Mouse (Mus musculus) megakaryocyte progenitor cell, adult 5-6 weeks (primary cell): ENCODE measurements at regions not wholly inside any gene's neighbourhood (a gene's known extent, or its start where the extent isn't known, plus 50 kb on each side); places are given as distances from the start of the nearest gene placed in this dataset.

Experiments
- ATAC-seq: replicated peaks from 2 replicates; pipeline ENCODE4 v1.8.0; 2016; ENCODE audit warnings: mild to moderate bottlenecking, moderate TSS enrichment, inconsistent platforms; ENCODE audit not compliant: poor library complexity

DNA sequence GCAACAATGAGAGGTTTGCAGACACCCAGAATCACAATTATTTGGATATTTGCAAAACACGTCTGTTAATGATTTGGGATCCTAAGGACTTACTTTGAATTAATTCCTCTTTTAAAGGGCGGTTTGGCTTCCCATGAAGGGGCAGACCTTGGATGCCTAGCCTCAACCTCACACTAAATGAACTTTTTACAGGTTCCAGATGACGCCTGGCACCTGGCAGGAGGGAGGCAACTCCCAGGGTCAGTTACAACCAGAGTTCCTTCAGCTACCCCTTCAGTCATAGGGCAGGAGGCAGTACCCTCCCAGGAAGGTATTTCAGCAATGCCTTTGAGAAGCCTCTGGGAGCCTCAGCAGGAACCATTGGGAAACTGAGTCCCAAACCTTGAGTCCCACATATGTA is 57.9 kb upstream of the Stx18 start:
- ATAC-seq = no peak

DNA sequence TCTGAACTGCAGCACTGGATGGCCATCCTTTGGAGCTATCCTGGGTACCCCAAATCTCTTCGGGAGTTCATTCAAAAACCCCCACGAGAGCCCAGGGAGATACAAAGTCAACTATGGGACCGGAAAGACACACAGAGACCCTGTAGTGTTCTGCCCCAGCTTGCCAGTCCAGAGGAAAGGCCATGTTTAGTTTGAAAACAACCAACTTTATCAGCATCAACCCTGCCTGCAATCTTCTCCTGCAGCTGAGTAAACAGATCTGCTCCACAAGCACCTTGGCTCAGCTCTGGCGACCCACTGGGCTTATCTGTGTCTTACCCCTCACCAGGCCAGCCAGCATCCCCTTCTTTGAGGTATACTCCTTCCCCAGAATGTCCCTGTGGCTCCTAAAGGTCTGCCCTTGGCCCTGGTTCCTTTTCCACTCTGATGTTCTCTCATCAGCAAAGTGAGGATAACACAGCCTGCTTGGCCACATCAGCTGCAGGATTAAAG is 61.6 kb upstream of the Stx18 start:
- no peak for ATAC-seq

DNA sequence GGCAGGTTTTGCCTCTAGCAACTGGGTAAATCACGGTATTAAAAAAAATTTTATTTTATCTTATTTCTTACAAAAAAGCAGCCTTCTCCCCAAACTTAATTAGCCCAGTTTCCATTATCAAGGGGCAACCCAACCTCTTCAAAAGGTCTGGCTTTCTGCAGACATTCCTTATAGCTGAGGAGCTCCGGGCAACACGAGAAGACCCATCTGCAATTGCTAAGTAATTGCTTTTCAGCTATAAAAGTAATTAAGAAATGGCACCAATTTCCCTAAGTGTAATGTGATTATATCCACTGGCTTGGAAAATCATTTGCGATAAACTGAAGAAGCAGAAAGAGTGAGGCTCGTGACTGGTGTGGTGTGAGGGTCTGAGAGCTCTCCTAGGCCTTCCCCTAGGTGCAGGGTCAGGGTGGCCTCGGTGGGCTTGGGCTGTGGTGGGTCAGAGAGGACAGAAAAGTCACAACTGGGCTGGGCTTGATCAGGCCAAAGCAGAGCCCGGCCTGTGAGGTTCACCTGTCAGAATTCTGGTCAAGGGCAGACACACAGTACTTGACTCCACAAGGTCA is 65.5 kb upstream of the Stx18 start:
- no peak for ATAC-seq

DNA sequence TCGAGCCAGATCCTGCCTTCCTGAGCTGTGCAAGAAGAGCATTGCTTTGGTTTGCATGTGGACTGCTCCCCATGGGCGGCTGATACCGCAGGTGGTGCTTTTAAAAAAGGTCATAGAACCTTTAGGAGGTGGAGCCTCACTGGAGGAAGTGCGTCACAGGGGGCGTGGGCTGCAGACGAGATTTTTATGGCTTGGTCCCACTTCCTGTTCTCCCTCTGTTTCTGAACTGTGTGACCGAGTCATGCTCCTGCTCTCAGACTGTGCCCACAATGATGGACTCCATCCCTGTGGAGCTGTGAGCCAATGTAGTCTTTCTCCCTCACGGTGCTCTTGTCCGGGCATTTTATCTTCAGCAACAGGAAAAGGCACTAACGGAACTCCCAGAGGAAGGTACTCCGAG is 66.8 kb upstream of the Stx18 start:
- no peak for ATAC-seq

DNA sequence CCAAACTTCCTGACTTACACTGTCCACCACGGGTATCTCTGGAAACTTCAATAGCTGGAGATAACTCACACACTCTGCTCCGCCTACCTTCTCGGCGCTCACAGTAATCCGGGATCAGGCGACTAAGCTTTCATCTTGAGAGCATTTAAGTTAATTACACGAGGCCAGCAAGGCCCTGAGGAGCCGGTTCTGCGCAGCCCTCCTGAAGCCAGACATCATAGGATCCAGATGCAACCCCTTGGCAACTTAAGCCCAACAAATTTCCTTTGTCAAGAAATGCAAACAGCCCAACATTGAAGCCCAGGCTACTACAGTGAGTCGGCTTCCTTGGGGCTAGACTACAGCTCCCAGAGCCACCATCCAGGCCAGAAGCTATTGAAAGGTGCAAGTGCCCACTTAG is 69.9 kb upstream of the Stx18 start:
- ATAC-seq = no peak

DNA sequence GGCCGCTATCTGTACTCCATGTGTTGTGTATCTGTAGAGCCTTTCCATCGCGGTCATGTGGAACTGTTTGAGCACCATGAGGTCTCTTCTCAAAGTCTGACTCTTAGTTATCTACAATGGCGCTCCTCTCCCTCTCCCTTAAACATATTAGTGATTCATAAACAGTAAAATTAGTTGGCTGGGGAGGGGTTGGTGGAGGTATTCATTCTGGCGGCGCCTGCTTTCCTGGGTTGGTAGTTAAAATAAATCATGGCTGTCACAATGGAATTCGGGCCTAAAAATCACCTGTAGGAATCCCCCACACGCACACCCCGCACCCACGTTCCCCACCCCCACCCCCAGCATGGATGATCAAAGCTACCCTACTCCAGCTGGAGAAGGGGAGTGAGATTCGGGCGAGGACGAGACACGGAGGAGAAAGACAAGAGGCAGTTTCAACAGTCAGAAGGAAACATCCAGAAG is 70.6 kb upstream of the Stx18 start:
- no peak for ATAC-seq

DNA sequence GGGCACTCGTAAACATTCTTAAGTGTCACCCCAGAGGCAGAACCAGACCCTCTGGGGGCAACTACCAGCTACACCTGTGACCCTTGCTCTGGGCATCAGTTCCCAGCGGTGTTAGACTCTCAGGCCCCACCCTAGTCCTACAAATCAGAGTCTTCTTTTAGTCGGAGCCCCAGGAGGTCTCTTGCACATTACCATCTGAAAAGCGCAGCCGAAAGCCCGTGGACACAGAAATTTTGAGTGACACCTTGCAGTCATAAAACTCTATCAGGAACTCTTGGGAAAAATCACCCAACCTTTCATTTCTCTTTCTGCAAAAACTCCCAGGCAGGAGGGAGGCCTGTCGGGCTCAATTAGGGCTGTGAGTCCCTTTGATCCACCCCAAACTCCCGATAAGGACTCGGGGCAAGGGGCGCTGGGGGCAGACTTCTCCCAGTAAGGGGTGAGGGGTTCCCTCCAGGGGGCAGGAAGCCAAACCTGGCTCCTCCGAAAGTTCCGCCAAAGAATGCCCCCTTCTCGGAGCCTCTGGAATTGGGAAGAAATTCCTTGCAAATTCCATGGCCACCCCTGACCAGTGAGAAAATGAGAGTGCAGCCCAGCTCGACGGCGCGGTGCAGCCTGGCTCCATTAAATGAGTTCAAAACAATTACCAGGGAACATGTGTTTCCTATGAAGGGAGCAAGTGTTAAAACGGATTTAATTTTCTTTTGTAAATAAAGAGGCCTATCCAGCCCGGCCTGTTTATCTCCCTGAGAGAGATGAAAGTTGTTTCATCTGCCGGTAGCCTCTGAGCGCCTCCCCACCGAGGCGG is 71.2 kb upstream of the Stx18 start:
- no peak for ATAC-seq

DNA sequence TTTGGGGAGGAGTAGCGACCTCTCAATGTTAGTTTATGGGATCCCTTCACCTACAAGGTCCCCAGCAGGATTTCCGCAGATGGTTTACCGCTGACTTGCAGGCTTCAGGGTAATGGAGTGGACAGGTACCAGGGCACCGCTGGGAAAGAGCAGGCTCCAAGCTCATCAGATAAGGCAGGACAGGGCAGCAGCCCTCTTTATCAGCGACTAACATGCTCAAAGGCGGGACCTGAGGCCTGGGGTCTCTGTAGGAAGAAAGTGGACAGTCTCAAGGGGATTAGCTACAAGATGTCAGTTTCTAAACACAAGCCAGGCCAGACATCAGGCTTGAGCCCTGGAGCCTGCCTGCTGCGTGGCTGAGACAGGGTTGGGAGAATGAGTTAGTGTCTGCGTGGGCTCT is 74.9 kb upstream of the Stx18 start:
- no peak for ATAC-seq

DNA sequence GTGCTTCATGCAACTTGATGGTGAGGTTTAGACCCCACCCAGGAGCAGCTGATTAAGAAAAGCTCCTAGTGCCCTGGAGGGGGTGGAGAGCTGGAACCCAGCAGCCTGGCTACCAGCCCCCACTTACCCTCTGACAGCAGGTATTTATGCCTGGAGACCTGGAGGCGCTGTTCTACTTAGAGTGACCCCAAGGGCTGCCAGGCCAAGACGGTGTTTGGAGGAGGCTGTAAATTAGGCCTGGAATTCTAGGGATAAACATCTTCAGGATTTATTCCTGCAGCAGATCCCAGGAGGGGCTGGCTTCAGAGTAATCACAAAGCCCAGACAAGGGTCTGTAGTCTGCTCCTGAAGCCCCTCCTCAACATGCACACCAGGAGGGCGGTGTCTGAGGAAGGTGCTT is 76.0 kb upstream of the Stx18 start:
- no peak for ATAC-seq

DNA sequence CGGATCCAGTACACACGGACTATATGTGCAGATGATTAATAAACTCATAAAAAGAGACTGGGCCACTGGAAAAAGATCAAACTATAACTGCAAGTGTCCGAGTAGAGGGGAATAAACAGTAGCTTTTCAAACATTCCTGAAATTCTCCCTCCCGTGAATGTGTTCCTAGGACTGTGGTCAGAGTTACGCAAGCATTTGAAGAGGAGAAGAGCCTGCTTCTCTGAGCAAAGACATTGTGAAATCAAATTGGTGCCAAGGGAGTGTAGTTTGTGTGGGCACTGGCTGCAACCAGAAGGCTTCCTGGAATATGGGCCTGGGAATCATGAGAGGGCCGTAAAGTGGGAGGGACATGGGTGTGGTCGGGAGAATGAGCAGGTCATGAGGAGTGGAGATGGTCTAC is 78.3 kb upstream of the Stx18 start:
- no peak for ATAC-seq

DNA sequence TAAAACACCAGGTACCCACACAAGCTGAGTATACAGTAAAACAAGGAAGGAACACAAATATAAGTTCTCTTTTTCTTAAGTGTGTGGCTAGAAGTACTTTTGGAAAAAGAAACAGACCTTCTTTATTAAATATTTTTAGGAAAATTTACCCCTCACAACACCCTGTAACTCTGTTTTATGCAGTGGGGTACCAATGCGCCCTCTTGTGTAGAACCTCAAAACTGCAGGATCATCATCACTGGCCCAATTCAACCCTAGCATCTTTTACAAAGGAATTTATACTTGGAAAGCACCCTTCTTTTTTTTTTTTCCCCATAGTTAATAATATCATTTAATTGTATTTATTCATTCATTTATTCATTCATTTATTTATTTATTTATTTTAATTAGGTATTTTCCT is 86.4 kb upstream of the Stx18 start:
- ATAC-seq = no peak

DNA sequence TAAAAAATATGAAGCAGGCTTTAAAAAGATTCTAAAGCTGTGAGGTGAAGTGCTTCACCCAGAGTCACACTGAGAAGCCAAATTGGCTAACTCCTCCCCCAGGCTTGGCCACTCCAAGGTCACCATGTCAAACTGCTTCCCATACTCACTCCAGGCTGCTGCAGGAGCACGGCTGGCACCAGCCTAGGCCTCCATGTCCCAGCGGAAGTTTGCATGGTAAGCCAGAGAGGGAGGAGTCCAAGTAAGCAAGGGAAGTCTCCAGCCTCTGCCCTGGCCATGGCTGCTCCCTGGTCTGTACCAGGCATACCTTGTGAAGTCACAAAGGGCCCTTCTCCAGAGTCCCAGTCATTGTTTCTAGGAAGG is 105.8 kb upstream of the Stx18 start:
- ATAC-seq = no peak

DNA sequence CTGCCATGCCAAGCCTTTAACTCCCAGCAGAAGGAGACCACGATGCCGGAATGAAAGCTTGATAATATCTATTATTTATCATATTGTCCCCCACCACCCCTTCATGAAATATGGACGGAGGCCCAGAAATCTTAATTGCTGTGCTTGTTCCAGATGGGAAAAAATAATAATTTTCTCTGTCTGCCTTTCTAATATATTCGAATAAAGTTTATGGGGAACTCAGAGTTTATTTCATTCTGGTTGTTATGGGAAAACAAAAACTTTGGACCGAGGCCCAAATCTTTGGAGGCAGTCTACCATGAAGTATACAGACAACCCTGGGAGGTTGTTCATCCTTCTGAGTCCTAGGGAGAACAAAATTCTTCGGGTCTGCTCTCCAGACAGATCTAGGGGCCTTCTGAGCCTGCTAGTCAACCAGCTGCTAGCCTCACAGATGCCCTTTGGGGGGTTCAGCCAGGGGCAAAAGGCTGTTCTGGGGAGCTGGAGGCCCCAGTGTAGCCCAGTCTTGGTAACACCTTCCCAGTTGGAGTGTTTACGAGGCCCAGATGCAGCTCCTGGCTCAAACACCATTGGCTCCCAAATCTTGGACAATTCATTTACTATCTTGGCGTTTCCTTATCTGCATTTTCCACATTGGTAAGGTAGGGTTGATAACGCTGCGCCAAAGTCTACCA is 106.3 kb upstream of the Stx18 start:
- ATAC-seq = no peak

DNA sequence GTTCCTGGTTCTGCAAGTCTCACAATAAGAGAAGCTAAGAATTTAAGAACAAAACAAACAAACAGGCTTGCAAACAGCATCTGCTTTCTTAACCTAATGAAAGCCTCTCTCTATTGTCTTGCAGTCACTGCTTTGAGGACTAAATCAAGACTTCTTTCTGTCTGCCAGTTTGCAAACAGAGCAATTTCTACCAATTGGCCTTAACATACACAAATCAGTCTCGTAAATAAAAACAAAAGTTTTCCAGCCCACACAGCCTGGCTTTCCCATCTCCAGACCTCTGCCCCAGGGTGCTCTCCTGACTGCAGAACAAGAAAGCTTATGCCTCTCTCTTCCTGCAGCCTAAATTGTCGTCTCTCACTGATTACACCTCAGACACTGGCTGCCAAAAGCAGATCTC is 96.1 kb upstream of the Msx1 start:
- no peak for ATAC-seq

DNA sequence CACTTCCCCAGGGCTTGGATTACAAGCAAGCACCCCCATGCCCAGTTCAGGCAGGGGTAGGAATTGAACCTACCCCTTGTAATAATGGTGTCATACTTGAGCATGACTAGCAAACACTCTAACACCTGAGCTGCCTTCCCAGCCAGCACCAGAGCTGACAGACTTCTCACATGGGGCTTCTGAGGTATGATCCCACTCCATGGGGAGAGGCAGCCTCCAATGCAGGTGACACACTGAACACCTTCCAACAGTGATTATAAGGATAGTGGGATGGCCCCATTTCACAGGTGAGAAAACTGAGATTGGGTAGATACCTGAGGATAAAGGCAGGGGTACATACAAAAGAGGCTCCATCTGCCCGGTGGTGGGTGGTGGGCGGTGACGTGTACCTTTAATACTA is 94.7 kb upstream of the Msx1 start:
- no peak for ATAC-seq

DNA sequence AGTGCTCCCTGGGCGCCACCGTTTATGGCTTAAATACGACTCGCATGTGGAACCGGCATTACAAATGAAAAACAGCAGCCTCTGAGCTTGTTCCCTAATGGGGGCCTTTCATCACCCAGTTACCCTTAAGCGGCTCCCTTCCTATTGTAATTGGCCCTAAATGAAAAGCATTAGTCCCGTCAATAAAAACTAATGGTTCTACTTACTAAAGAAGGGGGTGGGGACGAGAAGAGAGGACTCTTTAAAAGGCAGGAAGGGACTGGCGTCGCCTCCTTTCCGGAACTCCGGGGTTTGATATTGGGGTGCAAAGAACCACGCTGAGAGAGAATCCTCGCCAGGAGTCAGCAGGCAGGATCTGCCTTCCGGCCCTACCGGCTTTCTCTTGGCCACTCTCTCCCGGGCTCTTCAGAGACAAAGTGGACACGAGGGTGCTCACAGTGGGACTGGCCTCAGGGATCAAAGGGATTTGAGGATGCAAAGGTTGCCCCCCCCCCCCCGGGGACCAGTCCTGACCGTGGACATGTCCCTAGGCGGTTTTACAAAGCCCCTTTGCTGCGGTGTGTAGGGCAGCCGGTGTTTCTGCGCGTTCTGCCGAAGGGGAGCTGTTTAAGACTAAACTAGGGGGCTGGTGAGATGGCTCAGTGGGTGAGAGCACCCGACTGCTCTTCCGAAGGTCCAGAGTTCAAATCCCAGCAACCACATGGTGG is 93.8 kb upstream of the Msx1 start:
- ATAC-seq = no peak

DNA sequence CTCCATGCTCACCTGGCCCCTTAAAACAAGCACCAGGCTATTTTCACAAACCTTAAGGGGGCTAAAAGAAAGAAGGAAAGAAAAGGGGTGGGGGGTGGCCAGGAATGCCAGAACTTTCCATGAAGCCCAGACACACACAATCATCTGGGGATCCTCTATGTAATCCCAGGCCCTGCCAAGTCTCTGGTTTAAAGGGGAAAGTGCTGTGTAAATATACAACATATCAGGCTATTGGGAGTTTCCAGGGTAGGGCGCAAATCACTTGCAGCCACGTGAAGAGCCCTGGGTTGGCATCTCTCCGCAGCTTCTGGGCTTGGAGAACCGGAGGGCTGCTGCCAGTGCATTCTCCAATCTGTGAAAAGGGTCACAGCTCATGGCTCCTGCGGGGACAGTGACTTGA is 92.8 kb upstream of the Msx1 start:
- no peak for ATAC-seq

DNA sequence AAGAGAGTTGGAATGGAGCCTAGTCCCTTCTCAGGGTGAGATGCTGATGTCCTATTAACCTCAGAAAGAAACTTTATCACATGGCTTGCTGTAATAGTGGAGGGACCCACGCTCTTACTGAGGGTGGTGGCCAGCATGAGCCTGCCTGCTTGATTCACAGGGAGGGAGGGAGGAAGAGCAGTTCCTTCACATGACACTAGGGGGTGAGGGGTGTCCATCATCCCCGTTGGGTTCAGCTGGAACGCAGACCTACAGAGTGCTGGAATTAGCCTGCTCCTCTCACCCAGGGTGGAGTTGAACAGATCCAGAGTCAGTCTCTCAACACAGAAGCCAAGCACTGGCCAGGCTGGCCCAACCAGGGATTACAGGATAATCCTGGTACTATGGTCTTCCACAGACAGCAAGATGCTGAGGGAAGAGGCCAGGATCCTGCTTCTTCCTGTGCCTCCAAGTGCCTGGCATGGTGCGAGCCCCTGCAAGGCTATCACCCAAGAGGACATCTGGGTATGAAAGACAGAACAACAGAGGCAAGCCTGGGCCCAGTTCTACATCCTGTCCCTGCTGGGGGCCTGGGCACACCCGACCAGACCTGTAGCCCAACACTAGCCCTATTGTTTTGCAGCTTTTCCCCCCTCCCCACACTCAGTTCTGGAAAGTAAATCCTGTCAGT is 80.4 kb upstream of the Msx1 start:
- 0 out of 2 replicates have a peak, but pooled peaks have one; percentile 29 for ATAC-seq

DNA sequence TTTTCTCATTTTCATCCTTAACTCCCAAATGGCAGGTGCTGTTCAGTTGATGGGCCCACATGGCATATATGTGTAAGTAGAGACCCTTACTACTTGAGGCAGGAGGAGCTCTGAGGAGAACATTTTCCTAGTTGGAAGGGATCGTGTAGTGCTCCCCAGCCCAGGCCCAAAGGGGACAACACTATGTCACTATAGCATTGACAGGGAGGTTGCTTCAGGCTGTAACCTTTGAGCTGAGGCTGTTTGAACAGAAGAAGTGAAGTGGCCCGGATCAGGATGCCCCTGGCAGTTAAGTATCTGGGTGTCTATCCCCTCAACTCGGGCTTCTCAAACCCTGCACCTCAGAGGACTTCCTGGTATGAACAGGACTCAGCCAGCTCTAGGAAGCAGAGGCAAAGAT is 79.5 kb upstream of the Msx1 start:
- no peak for ATAC-seq

DNA sequence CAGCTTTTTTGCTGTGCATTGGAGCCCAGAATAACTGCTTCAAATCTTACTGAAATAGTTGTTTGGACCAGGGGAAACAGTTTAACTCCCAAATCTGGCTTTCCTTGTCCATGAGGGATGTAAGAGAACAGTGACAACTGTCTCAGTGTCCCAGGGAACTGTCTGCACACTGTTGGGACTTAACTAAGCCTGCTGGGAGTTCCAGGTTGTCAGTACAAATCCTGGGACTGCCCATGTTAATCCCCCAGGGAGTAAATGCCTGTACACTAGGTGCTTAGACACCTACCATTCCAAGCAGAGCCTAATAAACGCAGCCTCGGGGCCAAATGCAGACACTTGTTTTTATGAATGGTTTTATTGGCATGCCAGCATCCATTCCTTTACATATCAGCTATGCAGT is 78.4 kb upstream of the Msx1 start:
- no peak for ATAC-seq

DNA sequence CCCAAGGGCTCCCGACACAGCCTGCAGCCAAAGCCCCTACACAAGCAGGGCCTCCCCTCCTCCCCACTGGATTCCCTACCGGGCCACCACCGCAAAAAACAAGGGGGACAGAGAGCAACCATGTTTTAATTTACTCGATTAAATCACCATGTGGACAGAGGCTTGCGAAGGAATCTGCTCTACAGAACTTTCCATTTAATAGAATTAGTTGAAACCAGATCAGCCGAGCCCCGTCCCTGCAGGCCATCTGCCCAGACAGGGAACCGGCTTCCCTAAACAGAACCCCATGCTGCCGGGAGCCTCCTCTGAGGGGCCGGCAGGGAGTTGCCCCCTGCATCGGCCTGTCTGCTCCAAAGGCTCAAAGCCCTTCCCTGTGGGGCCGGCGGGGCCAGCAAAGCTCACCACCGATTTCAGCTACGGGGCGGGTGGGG is 77.5 kb upstream of the Msx1 start:
- no peak for ATAC-seq
